Mouse (Mus musculus) adipocyte (in vitro differentiated cells): ENCODE measurements around the gene Gucy2f.
"Not testable (repeated sequence)": the region's sequence is repeated elsewhere in the genome, so short reads cannot be mapped to it uniquely, and the experiment has no call there.

ENCODE experiments used
- DNase-seq: peaks from one replicate; pipeline ENCODE4 v3.0.0-alpha.2; 2016; ENCODE audit warnings: low spot score

The Gucy2f gene

GRCm38 (mm10) chrX:142196831-142197230 lies at the start of gene Gucy2f:
Gene Gucy2f, minus strand, starts transcription at chrX:142196931.
- no peak for DNase-seq

GRCm38 (mm10) chrX:142245682-142246327 lies 49.1 kb upstream of the Gucy2f start:
- DNase-seq, result no peak

- no peak for DNase-seq
These were observed 40.4 kb upstream of the Gucy2f start for GRCm38 (mm10) chrX:142237101-142237500.

GRCm38 (mm10) chrX:142236146-142236545 lies 39.4 kb upstream of the Gucy2f start:
- not testable (repeated sequence) for DNase-seq

GRCm38 (mm10) chrX:142228769-142229158 lies 32.0 kb upstream of the Gucy2f start:
- DNase-seq, result no peak

- peak; percentile 85 for DNase-seq
These were observed 31.5 kb upstream of the Gucy2f start for GRCm38 (mm10) chrX:142228055-142228768.

- DNase-seq, result no peak
These were observed 30.8 kb upstream of the Gucy2f start for GRCm38 (mm10) chrX:142227398-142228054.

- no peak for DNase-seq
These were observed 29.8 kb upstream of the Gucy2f start, which contains the start of gene Nxt2 for GRCm38 (mm10) chrX:142226542-142226941. Gene Nxt2, plus strand, starts transcription at chrX:142226770.

GRCm38 (mm10) chrX:142200295-142200694 lies 3.6 kb upstream of the Gucy2f start:
- peak; percentile 67 for DNase-seq

GRCm38 (mm10) chrX:142195551-142195950 lies 1.2 kb downstream of the Gucy2f start:
- DNase-seq, result no peak

- DNase-seq, result no peak
These were observed 2.3 kb downstream of the Gucy2f start for GRCm38 (mm10) chrX:142194420-142194819.

- no peak for DNase-seq
These were observed 6.4 kb downstream of the Gucy2f start for GRCm38 (mm10) chrX:142190355-142190754.

- peak; percentile 37 for DNase-seq
These were observed 7.6 kb downstream of the Gucy2f start for GRCm38 (mm10) chrX:142189023-142189703.

- no peak for DNase-seq
These were observed 14.7 kb downstream of the Gucy2f start for GRCm38 (mm10) chrX:142182026-142182425.

GRCm38 (mm10) chrX:142176981-142177380 lies 19.8 kb downstream of the Gucy2f start:
- no peak for DNase-seq

- no peak for DNase-seq
These were observed 81.0 kb downstream of the Gucy2f start for GRCm38 (mm10) chrX:142115779-142116178.

GRCm38 (mm10) chrX:142111236-142111635 lies 85.5 kb downstream of the Gucy2f start:
- DNase-seq, result no peak

- peak; percentile 71 for DNase-seq
These were observed 99.8 kb downstream of the Gucy2f start for GRCm38 (mm10) chrX:142096904-142097303.

- no peak for DNase-seq
These were observed 101.2 kb downstream of the Gucy2f start for GRCm38 (mm10) chrX:142095579-142095978.

- no peak for DNase-seq
These were observed 134.1 kb downstream of the Gucy2f start for GRCm38 (mm10) chrX:142062585-142062984.
